Mouse (Mus musculus) erythroblast, embryonic 14.5 days (primary cell): ENCODE results near the gene Hist1h3d.

Experiments used
- GATA1 ChIP-seq: IDR thresholded peaks from 2 replicates; pipeline ENCODE4 v1.6.1; 2012; ENCODE audit warnings: low read length, inconsistent platforms, mixed read lengths
- TAL1 ChIP-seq: IDR thresholded peaks from 3 replicates; pipeline ENCODE4 v1.6.1; 2012; ENCODE audit warnings: low read length, inconsistent platforms, mixed read lengths

DNA sequence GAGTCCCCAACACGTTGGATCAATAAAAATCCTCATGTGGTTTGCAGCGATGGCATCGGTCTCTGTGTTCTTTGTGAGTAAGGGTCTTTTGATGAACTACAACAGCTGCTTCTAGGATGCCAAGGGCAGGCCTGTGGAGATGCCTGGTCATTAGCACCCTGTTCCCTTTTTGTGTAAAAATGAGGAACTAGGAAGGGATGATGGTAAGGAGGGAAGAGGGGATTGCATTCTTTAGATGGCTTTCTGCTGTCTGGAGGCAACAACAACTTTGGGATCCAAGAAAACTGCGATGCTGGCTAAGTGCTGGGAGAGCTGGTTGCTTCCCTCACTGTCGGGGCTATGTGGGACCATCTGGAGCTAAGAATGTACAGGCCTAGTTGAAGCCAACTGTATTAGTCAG is 37.3 kb upstream of the Hist1h3d start:
- TF ChIP-seq GATA1: no peak
- no peak for TF ChIP-seq TAL1
